Mouse (Mus musculus) c-Kit-negative CD71-positive TER-119-positive erythroid progenitor cells, embryonic 14.5 days (primary cell): ENCODE data around the gene Trim31.
"Not testable (repeated sequence)": the region's sequence is repeated elsewhere in the genome, so short reads cannot be mapped to it uniquely, and the experiment has no call there.

Source experiments
- DNase-seq: peaks from one replicate; pipeline ENCODE4 v3.0.0-alpha.2; 2013; ENCODE audit warnings: low read depth, low spot score

Gene Trim31

DNA sequence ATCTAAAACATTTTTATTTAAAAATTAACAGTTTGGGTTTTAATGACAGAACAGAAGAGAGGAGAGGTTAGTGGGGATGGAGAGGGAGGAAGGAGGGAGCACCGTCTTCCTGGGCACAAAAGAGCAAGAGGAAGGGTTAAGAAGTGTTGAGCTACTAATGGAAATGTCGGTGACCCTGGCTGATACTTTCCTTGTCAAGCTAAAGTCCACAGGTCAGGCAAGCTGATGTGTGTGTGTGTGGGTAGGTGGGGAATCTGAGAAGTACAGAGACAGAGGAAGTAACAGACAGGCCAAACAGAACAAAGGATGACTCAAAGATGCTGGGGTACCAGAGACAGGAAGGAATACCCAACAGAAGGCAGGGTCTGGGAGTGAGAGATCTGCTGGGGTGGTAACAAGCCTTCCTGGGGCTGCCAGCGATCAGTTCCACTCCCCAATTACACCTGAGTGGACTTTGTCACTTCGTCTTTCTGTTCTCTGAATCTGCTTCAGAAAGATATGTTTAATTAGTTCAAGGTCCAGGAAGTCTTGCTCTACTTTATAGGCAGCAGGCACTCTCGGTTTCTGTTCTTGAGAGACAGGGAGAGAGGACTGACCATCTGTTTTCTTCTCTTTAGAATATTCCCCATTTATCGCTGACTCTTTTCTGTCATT, at the start of gene Trim31:
TSS of gene Trim31 (plus strand) at position 567 of the 654 bp plus-strand sequence.
- DNase-seq: no peak

DNA sequence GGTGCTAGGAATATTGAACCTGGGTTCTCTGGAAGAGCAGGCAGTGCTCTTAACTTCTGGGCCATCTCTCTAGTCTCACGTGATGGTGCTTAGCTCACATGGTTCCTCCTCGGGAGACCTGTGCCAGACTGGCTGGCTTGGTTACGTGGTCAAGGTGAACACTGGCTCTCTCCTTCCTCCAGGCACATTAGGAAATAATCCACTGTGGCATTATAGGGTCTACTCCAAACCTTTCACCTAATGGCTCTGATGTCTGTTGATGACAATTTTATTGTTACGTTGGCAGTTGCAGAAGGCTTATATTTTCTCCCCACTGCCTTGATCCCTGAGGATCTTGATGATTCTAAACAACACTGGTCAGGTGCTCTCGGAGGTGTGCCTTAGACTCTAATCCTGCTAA, 49.0 kb upstream of the Trim31 start:
- no peak for DNase-seq

DNA sequence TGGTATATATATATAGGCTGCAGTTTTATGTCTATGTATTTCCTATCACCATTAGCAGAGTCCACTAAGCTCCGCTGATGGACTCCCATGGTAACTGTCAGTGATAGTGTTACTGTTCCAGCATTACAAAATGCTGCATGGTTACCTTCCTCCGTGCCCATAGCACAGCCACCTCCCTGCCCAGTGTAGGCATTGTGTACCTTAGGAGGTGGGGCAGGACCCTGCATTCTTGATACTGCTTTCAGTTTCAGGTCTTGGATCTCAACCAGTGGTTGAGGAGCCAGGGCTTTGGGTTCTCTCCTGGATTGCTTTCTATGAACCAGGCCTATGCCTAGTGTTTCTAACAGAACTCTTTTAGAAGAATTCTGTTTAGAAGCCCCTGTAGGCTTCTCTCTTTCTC, 47.9 kb upstream of the Trim31 start:
- DNase-seq: no peak

DNA sequence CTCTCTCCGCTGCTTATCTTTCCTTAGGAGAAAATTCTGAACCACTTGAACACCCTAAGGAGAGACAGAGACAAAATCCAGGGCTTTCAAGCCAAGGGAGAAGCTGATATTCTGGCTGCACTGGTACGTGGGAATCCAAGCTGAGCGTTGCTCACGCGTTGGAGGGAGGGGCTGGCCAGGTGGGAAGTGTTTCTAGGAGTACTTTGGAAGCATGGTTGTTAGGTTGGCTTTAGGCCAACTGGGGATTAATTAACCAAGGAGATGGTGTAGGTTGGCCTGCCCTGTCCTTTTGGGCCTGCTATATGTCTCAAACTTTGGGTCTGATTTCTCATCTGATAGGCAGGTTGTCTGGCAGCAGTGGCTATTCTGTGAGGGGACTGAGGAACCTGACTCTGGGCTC, 46.7 kb upstream of the Trim31 start:
- DNase-seq: no peak

DNA sequence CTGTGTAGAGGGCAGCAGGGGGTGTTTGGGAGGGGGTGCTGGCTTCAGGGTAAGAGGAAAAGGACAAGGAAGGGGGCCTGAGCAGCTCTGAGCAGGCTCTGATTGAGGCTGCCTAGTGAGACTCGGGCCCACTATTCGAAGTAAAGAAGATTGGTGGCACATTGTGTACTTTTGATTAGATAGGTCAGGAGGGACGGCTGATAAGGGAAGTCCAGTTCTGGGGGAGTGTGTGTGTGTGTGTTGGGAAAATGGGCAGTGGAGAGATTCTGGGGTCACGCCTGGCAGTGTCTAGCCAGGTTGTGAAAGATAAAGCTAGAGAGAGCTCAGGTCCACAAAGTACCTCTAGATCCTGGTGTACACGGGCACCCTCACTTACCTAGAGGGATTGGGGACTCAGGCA, 46.3 kb upstream of the Trim31 start:
- DNase-seq: no peak

DNA sequence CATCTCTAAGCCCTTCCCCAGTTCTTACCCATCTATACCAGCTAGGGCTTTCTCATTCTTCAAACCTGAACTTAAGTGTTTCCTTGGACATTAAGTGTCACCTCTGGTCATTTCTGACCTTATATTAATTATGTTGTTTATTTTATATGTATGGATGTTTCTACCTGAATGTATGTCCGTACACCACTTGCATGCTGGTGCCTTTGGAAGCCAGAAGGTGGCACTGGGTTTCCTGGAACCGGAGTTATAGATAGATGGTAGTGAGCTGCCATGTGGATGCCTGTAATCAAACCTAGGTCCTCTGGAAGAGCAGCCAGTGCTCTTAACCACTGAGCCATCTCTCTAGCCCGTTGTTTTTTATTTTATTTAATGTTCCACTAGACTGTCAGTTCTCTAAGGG, 42.4 kb upstream of the Trim31 start:
- DNase-seq: no peak

DNA sequence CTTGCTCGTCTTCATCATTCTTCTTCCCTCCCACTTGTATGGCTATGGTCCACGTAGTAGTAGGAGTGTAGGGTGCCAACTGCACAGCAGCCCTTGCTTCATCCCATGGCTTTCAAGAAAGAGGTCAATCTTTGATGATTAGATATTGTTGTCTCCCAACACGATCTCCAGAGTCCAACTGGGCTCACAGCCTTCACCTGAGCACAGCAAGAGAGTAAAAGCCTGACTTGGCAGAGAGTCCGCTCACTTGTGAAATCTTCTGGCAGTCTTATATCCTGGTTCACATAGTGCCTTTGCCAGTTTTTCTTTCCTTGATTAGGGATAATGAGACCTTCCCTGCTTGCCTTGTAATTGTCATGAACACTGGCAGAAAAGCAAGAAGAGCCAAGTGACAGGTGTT, 41.7 kb upstream of the Trim31 start:
- no peak for DNase-seq

DNA sequence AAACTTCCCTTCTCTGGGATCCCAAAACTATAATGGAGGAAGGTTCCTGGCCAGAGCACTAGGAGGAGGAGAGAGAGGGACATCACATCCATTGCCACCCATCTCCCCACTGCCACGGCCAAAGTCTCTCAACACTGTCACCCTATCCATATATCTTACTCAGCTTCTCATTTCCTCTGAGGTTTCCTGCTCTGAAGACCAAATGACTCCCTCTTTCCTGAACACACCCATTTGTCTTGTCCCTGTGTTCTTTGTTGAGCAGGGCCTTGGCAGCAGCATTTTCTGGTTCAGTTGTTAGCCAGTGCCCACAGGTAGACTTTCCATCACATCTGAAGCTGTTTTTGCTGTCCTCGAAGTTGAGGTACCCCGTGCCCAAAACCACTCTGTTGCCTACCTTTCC, 39.7 kb upstream of the Trim31 start:
- no peak for DNase-seq

DNA sequence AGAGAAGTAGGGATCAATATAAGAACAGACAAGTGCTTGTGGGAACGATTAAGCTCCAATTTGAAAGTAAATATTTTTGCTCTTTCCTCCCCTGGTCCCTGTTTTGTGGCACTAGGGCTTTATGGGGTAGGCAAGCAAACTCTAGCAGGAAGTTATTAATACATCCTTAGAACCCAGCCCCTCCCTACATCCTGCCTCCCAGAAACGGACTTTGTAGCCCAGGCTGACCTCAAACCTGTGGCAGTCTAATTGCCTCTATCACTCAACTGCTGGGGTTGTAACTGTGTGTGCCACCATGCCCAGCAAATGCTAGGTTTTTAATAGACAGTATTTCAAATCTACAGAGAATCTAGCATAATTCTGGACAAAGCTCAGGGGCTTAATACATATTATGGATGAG, 36.2 kb upstream of the Trim31 start:
- no peak for DNase-seq

DNA sequence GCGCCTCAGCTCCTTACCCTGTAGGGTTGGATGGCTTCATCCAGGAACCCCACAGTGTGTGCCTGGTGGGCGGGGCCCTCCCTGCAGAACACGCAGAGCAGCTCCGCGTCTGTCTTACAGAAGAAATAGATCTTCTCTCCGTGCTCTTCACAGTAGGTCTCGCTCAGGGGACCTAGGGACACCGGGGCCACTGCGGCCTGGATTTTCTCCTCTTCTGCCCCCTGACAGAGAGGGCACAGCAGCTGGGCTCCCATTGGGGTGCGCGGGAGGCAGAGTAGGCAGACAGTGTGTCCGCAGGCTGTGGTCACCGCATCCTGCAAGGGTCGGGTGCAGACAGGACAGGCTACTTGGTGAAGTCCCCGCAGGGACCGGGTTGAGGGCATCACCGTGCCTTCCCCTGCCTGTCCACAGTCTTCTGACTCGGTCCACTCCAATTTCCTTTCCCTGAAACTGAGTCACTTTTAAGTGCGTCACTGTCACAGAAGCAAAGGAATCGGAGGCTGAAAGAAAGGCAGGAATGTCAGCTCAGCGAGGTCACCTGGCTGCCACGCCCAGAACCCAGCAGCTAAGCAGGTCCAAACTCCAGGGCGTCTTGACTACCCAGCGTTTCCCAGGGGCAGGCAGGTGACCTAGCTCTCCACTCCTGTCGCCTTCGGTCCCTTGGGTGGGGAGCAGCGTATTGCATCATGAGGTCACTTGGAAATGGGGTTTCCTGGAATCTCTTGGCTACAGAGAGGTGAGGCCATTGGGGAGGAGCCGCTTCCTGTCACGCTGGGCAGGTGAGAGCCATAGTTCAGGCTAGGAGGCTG, 31.0 kb upstream of the Trim31 start, which contains the start of gene Trim15:
TSS of gene Trim15 (minus strand) at position 492 of the 809 bp plus-strand sequence.
- peak; percentile 64 for DNase-seq

DNA sequence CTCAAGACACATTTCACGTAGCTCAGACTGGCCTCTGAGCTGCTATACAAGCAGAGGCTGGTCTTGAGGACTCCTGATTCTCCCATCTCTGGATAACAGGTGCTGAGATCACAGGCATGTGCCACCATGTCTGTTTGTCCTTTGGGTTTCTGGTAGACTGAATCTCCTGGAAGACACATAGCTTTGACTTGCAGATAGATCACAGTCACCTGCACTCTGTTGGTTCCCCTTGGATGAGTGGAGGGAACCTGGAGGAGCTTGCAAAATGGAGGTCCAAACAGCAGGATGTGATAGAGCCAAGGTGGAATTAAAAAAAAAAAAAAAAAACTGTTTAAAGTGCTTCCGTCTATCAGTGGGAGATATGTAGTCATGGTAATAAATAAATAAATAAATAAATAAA, 29.1 kb upstream of the Trim31 start:
- DNase-seq: peak; percentile 53

DNA sequence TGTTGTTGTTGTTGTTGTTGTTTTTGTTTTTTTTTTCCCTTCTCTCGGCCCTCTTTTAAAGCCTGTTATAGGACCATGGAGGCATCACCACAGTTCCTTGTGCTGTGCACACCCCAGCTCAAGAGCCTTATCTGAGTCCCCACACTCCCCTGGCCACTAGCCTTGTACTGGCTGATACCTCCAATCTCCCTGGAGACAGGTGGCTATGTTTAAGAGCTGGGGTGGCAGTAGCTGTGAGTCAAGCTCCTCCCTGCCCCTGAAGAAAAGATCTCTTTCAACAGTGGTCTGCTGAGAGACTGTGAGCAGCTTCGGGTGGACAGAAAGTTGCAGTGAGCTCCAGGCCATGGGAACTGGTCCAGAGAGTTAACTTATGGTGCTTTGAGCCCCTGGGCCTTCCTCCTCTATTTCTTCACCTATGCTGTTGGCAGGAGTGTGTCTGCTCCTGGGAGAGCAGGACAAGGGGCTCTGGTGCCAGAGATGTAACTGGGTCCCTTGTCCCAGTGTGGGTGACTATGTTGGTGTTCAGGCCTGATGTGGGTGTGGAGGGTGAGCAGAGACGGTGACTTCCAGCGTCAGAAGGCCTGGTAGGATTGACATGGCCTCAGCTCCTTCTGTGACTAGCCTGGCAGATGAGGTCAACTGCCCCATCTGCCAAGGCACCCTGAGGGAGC, 28.5 kb upstream of the Trim31 start, which contains the start of gene Trim10:
TSS of gene Trim10 (plus strand) at position 291 of the 671 bp plus-strand sequence.
- DNase-seq: peak; percentile 93

DNA sequence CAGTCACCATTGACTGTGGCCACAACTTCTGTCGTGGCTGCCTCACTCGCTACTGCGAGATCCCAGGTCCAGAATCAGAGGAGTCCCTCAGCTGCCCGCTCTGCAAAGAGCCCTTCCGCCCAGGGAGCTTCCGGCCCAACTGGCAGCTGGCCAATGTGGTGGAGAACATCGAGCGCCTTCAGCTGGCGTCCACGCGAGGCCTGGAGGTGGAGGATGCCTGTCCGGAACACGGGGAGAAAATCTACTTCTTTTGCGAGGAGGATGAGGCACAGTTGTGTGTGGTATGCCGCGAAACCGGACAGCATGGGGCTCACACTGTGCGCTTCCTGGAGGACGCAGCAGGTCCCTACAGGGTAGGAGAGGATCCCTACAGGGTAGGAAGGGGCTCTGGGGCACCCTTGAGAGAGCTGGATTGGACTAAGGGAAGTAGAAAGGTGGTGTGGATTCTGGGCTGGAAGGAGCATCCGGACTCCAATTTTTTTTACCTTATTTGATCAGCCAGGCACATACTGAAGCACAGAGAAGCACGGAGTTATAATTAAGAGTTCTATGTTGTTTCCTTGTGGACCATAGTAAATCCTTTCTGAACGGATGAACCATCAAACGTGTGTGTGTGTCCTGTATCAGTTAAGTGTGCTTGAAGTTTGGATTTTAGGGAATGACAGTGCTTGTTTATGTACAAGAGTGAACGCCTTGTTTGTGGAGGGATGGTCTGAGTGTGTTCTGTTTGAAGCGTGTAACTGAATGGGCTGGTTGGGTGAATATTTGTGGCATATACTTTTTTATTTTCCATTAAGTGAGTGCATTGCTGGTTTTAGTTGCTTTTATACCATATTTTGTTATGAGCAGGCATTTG, 27.7 kb upstream of the Trim31 start:
- DNase-seq: peak; percentile 54

DNA sequence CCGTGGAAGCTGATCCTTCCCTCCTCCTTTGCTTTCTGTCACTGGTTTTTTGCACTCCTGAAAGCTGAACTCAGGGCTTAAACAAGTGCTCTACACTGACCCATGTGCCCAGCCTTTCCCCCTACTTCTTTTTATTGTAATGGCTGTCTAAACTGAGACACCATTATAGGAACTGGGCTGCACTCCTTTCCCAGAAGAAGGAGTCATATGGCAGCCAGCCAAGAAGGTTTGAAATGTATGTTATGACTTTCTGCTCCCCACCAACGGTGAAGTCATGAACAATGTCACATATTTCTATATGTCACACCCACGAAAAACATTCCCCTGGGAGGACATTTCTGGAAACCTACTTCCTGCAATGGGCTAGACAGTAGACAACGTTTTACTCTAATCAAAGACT, 23.3 kb upstream of the Trim31 start:
- no peak for DNase-seq

DNA sequence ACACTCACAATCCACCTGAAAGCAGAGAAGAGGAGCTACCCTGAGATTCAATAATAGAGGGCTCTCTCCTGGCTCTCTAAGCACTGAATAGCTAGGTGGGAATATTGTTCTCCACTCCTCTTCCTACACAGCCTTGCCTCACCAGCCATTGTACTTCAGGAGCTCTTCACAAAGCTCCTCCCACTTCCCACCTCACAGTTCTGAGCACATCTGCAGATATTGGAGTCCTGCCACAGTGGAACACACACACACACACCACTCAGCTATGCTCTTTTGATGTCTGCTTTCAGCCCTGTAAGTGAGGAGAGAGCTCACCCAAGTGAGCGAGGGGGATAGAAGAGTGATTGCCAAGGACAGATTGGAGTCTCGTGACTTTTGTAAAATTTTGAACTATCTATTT, 14.6 kb upstream of the Trim31 start:
- no peak for DNase-seq

DNA sequence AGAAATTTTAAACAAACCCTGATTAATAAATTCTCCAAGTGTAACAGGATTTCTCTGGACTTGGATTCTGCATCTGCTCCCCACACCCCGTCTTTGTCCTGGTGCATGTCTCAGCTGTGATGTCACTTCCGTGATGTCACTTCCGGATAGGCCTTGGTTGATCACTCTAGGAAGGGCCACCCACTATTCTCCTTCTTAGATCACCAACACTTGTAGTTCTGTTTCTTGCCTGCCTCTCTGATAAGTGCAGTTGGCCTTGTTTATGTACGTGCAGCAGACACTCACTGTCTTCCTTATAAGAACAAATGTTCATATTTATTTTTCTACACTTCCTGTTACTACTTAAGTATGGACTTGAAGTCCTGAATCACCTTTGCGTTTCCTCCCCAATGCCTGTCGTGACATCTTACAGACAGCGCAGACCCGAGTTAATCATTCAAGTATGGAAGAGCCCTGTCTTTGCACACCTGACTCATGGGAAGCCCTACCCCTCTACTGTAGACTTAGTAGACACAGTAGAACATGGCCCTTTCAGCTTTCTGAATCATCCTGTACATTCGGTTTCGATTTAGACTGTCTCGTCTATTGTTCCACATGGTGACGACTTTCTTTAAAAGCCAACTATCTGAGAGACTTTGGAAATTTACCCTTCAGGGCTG, 12.7 kb upstream of the Trim31 start:
- DNase-seq: no peak

DNA sequence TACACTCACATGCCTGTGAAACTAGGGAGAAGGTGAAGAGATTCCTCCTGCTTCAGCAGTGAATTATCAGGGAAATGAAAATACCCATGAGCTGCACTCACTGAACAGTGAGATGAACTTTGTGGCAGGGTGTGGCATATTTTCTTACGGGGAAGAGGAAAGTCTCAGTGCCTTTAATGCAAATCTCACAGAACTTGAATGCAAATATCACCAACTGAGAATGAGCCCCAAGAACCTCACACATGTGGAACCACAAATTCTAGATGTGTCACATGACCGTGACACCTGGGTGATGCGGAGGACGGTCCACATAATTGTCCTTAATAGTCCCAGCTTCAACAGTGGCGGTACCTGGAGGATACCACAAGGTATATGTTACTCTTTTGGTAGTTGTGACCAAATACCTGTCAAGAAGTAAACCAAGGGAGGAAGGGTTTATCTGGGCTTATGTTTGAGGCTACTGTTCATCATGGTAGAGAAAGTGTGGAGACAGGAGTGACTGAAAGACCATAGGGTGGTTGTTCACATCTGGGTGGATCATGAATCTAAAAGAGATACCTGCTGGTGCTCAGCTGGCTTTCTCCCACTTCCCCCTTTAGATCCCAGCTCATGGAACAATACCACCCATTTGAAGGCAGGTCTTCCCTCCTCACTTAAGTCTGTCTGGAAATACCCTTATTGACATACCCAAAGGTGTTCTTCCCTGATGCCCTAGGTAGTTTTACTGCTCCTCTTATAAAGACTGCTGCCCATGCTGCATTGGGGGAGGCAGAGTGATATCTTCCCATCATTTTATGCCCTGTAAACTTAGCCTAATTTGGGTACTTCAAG, 7.6 kb upstream of the Trim31 start, which contains the start of gene Trim40:
TSS of gene Trim40 (minus strand) at position 51 of the 831 bp plus-strand sequence.
- DNase-seq: no peak

DNA sequence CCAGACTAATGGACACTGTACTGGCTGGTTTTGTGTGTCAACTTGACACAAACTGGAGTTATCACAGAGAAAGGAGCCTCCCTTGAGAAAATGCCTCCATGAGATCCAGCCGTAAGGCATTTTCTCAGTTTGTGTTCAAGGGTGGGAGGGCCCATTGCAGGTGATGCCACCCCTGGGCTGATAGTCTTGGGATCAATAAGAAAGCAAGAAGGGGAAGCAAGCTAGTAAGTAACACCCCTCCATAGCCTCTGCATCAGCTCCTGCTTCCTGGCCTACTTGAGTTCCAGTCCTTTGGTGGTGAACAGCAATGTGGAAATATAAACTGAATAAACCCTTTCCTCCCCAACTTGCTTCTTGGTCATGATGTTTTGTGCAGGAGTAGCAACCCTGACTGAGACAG, 6.4 kb upstream of the Trim31 start:
- not testable (repeated sequence) for DNase-seq

DNA sequence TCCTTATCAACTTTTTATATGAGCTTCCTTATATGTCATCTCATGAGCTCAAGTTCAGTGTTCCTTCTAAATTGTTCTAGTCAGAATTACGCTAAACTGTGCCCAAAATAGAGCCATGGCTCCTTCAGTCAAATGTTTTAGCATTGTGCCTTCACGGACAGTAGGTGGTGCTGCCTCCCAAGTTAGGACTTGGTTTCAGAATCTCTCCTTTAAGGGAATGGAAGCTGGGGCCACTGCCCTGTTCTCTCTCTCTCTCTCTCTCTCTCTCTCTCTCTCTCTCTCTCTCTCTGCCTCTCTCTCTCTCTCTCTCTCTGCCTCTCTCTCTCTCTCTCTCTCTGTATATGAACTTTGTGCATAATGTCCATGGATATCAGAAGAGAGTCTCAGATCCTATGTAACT, 5.6 kb upstream of the Trim31 start:
- DNase-seq: no peak

DNA sequence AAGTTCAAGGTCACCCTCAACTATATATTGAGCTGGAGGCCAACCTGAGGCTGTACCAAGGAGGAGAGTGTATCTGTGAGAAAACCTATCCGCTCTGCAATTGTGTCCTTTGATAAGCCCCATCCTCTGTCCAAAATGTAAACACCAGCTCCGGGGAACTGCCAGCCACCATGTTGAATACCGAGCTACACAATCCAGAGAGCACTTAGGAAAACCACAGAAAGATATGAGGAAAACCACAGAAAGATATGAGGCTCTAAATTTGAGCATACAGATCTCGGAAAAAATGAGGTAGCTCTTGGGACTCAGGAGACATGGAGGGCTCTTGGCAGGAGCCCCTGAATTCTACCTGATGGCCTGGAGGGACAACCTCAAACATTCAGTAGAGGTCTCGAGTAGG, 4.5 kb upstream of the Trim31 start:
- DNase-seq: no peak
